Mouse (Mus musculus) embryonic facial prominence, embryonic 15.5 days (tissue): Measurements from ENCODE around the gene Gm49358. TPM values are rescaled to one million over a fixed set of nuclear protein-coding genes. Genes with fewer than 3 reads are reported as not detected.

Source experiments
- ATAC-seq: fragments of 200-750 bp; cut with Nextera tagmentation; 2 replicates; pipeline ENCODE4 v1.8.0; 2017; ENCODE audit warnings: low read depth, moderate TSS enrichment; ENCODE audit not compliant: insufficient number of reproducible peaks, low FRiP score, low TSS enrichment
- H3K27ac ChIP-seq: fragments of 300-500 bp; sonication (generic); replicated peaks from 2 replicates; pipeline ENCODE4 v1.5.1; 2015; ENCODE audit warnings: mild to moderate bottlenecking, inconsistent platforms
- H3K27me3 ChIP-seq: fragments of 300-500 bp; sonication (generic); 2 replicates; pipeline ENCODE4 v1.6.1; 2015; ENCODE audit warnings: inconsistent platforms
- H3K36me3 ChIP-seq: fragments of 300-500 bp; sonication (generic); 2 replicates; pipeline ENCODE4 v1.6.1; 2015; ENCODE audit warnings: mild to moderate bottlenecking, inconsistent platforms
- H3K4me1 ChIP-seq: fragments of 300-500 bp; sonication (generic); 2 replicates; pipeline ENCODE4 v1.6.1; 2015; ENCODE audit warnings: inconsistent platforms
- H3K4me2 ChIP-seq: fragments of 300-500 bp; sonication (generic); replicated peaks from 2 replicates; pipeline ENCODE4 v1.6.1; 2015; ENCODE audit warnings: mild to moderate bottlenecking, inconsistent platforms
- H3K4me3 ChIP-seq: fragments of 300-500 bp; sonication (generic); replicated peaks from 2 replicates; pipeline ENCODE4 v1.5.1; 2015; ENCODE audit warnings: mild to moderate bottlenecking, inconsistent platforms
- H3K9ac ChIP-seq: fragments of 300-500 bp; sonication (generic); 2 replicates; pipeline ENCODE4 v1.6.1; 2015; ENCODE audit warnings: inconsistent platforms
- H3K9me3 ChIP-seq: fragments of 300-500 bp; sonication (generic); replicated peaks from 2 replicates; pipeline ENCODE4 v1.6.1; 2016; ENCODE audit warnings: inconsistent platforms
- WGBS: fragments of 180-500 bp; shearing (Covaris S2); methylation state at CpG from one replicate; pipeline ENCODE4 v1.1.7; 2015; 5-methylcytosine and 5-hydroxymethylcytosine counted together
- polyA plus RNA-seq: library from polyadenylated mRNA; unstranded; fragments of >200 nt; fragmentation: Nextera tagmentation; extraction: Ambion mirVana; gene quantifications from 2 replicates; pipeline ENCODE4 v1.2.1, GENCODE M21; 2015

Gene Gm49358
- polyA plus RNA-seq, 1 experiment from 2014 or later, result not detected

DNA sequence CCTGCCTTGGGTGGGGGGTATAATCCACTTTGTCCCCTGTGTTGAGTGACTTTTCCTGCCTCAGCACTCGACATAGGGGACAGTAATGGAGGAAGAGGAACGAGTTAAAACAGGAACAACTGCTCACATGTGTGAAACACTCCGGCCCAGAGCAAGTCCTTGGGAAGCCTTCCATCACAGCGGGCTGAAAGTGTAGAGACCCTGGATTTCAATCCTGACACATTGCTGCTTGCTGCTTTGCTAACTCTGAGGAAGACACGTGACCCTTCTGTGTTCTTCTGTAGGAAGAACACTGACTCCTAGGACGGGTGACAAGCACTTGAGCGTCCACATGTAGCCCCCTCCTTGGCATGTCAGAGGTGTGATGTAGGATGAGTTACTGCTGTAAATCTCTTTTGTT, 51.4 kb downstream of the Gm49358 start:
- Histone ChIP-seq H3K9ac (no peak overlapping the region), H3K27me3 (no peaks in the 10 kb centered on the region), H3K4me2 (no peak overlapping the region), H3K4me1 (peaks cover 10% of the 10 kb centered on the region), H3K9me3 (no peaks in the 10 kb centered on the region), H3K4me3 (no peak overlapping the region), H3K36me3 (no peaks in the 10 kb centered on the region), H3K27ac (no peak overlapping the region)
- ATAC-seq, result no peak
- WGBS, result 73% methylated on average over 7 of the region's 7 CpGs

- ATAC-seq, result no peak
- Histone ChIP-seq H3K9me3 (no peaks in the 10 kb centered on the region), H3K4me2 (no peak overlapping the region), H3K4me1 (peaks cover 12% of the 10 kb centered on the region), H3K27me3 (no peaks in the 10 kb centered on the region), H3K36me3 (no peaks in the 10 kb centered on the region), H3K27ac (peak overlapping the region; percentile 65), H3K4me3 (no peak overlapping the region), H3K9ac (no peak overlapping the region)
- 30% methylated on average over 8 of the region's 8 CpGs for WGBS
Observed at GRCm38 (mm10) chr10:86819649-86820165, 55.9 kb downstream of the Gm49358 start.

GRCm38 (mm10) chr10:86821014-86821413, 57.2 kb downstream of the Gm49358 start:
- H3K4me3 ChIP-seq, result no peak overlapping the region
- 80% methylated on average over 7 of the region's 7 CpGs for WGBS
- no peak for ATAC-seq

GRCm38 (mm10) chr10:86824093-86824492, 60.3 kb downstream of the Gm49358 start:
- 0 out of 2 replicates have a peak, but pooled peaks cover 3% of the 10 kb centered on the region for H3K36me3 ChIP-seq
- no peak overlapping the region for H3K27ac ChIP-seq
- H3K4me1 ChIP-seq, result peaks cover 12% of the 10 kb centered on the region
- H3K4me3 ChIP-seq, result no peak overlapping the region
- no peaks in the 10 kb centered on the region for H3K27me3 ChIP-seq
- no peak overlapping the region for H3K9ac ChIP-seq
- no peak for ATAC-seq
- H3K4me2 ChIP-seq, result no peak overlapping the region
- H3K9me3 ChIP-seq, result no peaks in the 10 kb centered on the region
- WGBS, result 67% methylated on average over 6 of the region's 6 CpGs

More at GRCm38 (mm10) chr10:86821014-86821413, 57.2 kb downstream of the Gm49358 start:
- 0 out of 2 replicates have a peak, but pooled peaks cover 3% of the 10 kb centered on the region for H3K36me3 ChIP-seq
- no peak overlapping the region for H3K9ac ChIP-seq
- H3K27me3 ChIP-seq, result no peaks in the 10 kb centered on the region
- no peak overlapping the region for H3K4me2 ChIP-seq
- peaks cover 12% of the 10 kb centered on the region for H3K4me1 ChIP-seq
- H3K9me3 ChIP-seq, result no peaks in the 10 kb centered on the region
- H3K27ac ChIP-seq, result no peak overlapping the region

DNA sequence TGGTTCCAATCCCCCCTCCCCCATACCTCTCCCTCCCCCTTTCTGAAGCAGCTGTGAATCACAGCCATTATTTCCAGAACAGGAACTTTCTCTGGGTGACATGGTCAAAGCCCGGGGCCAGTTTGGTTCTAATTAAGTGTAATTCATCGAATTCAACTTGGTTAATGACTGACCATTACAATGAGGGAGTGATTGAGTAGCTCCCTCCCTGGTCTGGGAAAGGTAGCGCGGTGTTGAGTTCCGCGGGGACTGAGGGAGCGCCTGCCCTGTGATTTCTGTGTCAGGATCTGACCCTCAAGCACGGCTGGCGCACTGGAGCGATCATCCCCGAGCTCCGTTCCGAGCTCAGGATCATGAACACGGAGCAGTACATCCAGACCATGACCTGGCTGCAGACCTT, 61.1 kb downstream of the Gm49358 start:
- WGBS, result 57% methylated on average over 14 of the region's 14 CpGs
- Histone ChIP-seq H3K27ac (no peak overlapping the region), H3K9ac (no peak overlapping the region), H3K4me1 (peaks cover 4% of the 10 kb centered on the region), H3K36me3 (0 out of 2 replicates have a peak, but pooled peaks cover 3% of the 10 kb centered on the region), H3K4me2 (no peak overlapping the region), H3K9me3 (no peaks in the 10 kb centered on the region), H3K4me3 (no peak overlapping the region), H3K27me3 (no peaks in the 10 kb centered on the region)
- ATAC-seq, result no peak

DNA sequence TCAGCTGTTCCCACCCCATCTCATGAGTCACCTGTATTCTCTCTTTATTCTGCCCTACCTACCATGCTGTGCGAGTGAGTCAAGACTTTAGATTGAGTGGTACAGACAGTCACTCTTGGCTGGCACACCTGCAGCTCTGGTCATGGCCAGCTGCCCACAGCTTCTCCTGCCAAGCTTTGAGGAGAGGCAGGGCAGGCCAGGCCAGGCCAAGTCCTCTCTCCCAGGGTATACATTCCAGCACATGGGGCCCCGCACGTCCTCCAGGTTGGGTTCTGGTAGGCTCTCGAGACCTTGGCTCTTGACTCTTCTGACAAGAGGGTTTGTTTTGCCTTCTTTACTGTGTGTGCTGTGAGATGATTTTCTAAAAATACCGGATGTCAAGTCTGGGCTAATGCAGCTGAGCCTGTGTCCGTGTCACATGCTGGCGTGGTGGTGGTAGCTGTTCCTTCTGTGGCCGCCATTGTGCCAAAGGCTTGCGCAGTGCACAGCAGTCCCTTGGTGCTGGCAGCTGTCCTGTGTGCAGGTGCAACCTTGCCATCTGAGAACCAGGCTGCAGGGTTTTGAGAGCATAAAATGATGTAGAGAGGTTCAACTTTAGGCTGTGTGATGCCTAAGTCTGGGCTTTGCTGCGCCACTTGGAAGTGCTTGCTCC, 62.2 kb downstream of the Gm49358 start:
- no peak for ATAC-seq
- Histone ChIP-seq H3K27ac (no peak overlapping the region), H3K4me2 (no peak overlapping the region), H3K27me3 (no peaks in the 10 kb centered on the region), H3K4me1 (no peaks in the 10 kb centered on the region), H3K9me3 (no peaks in the 10 kb centered on the region), H3K4me3 (no peak overlapping the region), H3K9ac (no peak overlapping the region), H3K36me3 (0 out of 2 replicates have a peak, but pooled peaks cover 3% of the 10 kb centered on the region)
- 77% methylated on average over 10 of the region's 10 CpGs for WGBS

GRCm38 (mm10) chr10:86826929-86827328, 63.2 kb downstream of the Gm49358 start:
- Histone ChIP-seq H3K4me2 (no peak overlapping the region), H3K9ac (no peak overlapping the region), H3K4me3 (no peak overlapping the region), H3K36me3 (0 out of 2 replicates have a peak, but pooled peaks cover 7% of the 10 kb centered on the region), H3K27ac (no peak overlapping the region), H3K27me3 (no peaks in the 10 kb centered on the region), H3K4me1 (no peaks in the 10 kb centered on the region), H3K9me3 (no peaks in the 10 kb centered on the region)
- ATAC-seq, result no peak
- 64% methylated on average over 3 of the region's 3 CpGs for WGBS

GRCm38 (mm10) chr10:86828221-86829135, 64.7 kb downstream of the Gm49358 start:
- Histone ChIP-seq H3K4me2 (no peak overlapping the region), H3K27ac (no peak overlapping the region), H3K4me3 (no peak overlapping the region), H3K9ac (no peak overlapping the region), H3K4me1 (no peaks in the 10 kb centered on the region), H3K9me3 (no peaks in the 10 kb centered on the region), H3K27me3 (no peaks in the 10 kb centered on the region), H3K36me3 (0 out of 2 replicates have a peak, but pooled peaks cover 7% of the 10 kb centered on the region)
- 83% methylated on average over 15 of the region's 15 CpGs for WGBS
- ATAC-seq, result no peak

DNA sequence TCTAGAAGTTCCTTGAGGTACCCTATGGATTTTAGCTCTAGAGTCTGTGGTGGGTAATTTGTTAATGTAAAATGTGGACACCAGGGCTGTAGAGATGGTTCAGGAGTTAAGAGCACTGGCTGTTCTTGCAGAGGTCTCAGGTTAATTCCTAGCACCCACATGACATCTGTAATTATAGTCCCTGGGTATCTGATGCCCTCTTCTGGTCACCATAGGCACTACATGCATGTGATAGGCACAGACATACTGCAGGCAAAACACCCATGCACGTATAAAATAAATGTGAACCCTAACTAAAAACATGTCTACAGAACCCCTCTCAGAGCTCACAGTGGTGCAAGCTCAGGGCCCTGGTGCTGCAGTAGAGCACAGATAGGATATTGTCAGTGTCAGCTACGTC, 65.7 kb downstream of the Gm49358 start:
- H3K27ac ChIP-seq, result no peak overlapping the region
- no peak for ATAC-seq
- 0 out of 2 replicates have a peak, but pooled peaks cover 7% of the 10 kb centered on the region for H3K36me3 ChIP-seq
- 93% methylated on average over 2 of the region's 2 CpGs for WGBS
- no peaks in the 10 kb centered on the region for H3K4me1 ChIP-seq
- H3K4me3 ChIP-seq, result no peak overlapping the region
- no peak overlapping the region for H3K4me2 ChIP-seq
- no peaks in the 10 kb centered on the region for H3K9me3 ChIP-seq
- no peak overlapping the region for H3K9ac ChIP-seq
- H3K27me3 ChIP-seq, result no peaks in the 10 kb centered on the region

DNA sequence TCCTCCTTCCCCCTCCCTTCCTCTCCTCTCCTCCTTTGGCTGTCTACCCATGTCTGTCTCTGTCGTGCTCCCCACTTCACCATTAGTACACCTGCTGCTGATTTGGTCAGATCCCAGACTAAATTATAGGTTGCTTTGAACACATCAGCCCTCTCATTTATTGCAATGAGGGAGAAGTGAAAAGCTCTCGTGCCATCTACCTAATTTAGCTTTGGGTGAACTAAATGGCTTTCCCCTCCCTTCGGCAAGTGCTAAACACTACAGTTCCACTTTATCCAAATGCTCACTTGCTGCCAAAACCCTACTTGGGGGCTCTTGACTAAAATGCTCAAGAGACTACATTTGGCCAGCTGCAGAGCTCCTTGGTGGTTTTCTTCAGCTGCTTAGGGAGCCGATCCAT, 73.0 kb downstream of the Gm49358 start:
- H3K9me3 ChIP-seq, result no peaks in the 10 kb centered on the region
- H3K4me1 ChIP-seq, result no peaks in the 10 kb centered on the region
- no peak overlapping the region for H3K4me3 ChIP-seq
- H3K36me3 ChIP-seq, result 0 out of 2 replicates have a peak, but pooled peaks cover 2% of the 10 kb centered on the region
- no peak overlapping the region for H3K4me2 ChIP-seq
- no peak for ATAC-seq
- no peak overlapping the region for H3K27ac ChIP-seq
- no peaks in the 10 kb centered on the region for H3K27me3 ChIP-seq
- whole genome bisulfite sequencing, result 55% methylated on average over 4 of the region's 4 CpGs
- H3K9ac ChIP-seq, result no peak overlapping the region

DNA sequence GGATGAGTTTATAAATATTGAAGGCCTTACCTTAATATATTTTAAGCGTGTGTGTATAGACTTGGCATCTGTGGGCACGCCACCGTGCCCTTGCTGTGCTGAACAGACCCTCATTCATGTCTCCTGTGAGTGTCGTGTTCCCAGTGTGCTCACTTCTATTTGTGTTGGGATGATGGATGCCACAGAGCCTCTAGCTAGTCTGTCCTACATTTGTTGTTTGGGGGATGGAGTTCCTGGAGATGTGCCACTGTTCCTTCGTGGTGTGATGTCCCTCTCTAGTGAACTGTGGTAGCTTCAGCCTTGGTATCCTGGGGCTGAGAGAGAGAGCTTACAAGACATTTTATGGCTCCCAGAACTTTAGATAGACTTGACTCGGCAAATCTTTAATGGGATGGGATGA, 75.1 kb downstream of the Gm49358 start:
- WGBS, result 82% methylated on average over 6 of the region's 6 CpGs
- no peak for ATAC-seq

More for the DNA sequence above, 75.1 kb downstream of the Gm49358 start:
- no peak overlapping the region for H3K27ac ChIP-seq
- no peak overlapping the region for H3K4me3 ChIP-seq
- no peak overlapping the region for H3K4me2 ChIP-seq
- no peaks in the 10 kb centered on the region for H3K27me3 ChIP-seq
- no peaks in the 10 kb centered on the region for H3K36me3 ChIP-seq
- H3K4me1 ChIP-seq, result no peaks in the 10 kb centered on the region
- no peaks in the 10 kb centered on the region for H3K9me3 ChIP-seq
- H3K9ac ChIP-seq, result no peak overlapping the region
